Mouse (Mus musculus): ENCODE data around the gene Rhox4d.
"Not testable (repeated sequence)": the region's sequence is repeated elsewhere in the genome, so short reads cannot be mapped to it uniquely, and the experiment has no call there.

Gene Rhox4d

DNA sequence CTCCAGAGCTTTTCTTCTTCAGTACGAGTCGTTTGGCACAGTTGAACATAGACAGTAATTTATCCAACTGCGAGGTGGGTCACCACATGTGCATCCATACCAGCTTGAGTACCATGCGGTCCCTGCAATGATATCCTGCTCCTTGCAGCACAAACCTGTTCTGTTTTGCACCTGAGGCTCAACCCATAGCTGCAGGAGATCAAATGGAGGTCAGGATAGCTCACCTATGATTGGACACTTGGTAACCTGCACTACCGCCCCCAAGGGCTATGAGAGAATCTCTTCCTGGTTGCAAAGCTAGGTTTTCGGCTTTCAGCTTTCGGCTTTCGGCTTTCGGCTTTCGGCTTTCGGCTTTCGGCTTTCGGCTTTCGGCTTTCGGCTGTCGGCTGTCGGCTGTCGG lies at the start of gene Rhox4d:
Gene Rhox4d (plus strand): TSS at position 301 of the 400 bp plus-strand sequence.
- not testable (repeated sequence) for DNase-seq

DNA sequence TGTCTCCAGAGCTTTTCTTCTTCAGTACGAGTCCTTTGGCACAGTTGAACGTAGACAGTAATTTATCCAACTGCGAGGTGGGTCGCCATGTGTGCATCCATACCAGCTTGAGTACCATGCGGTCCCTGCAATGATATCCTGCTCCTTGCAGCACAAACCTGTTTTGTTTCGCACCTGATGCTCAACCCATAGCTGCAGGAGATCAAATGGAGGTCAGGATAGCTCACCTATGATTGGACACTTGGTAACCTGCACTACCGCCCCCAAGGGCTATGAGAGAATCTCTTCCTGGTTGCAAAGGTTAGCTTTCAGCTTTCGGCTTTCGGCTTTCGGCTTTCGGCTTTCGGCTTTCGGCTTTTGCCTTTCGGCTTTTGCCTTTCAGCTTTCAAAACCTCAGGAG lies 34.1 kb upstream of the Rhox4d start, which contains the start of gene Rhox4c:
Gene Rhox4c (plus strand): TSS at position 301 of the 400 bp plus-strand sequence.
- DNase-seq, result not testable (repeated sequence)

- not testable (repeated sequence) for DNase-seq
Observed at GRCm38 (mm10) chrX:37530152-37530551, 16.0 kb downstream of the Rhox4d start, which contains the start of gene Rhox2e. Rhox2e (plus strand) TSS chrX:37530452.

DNA sequence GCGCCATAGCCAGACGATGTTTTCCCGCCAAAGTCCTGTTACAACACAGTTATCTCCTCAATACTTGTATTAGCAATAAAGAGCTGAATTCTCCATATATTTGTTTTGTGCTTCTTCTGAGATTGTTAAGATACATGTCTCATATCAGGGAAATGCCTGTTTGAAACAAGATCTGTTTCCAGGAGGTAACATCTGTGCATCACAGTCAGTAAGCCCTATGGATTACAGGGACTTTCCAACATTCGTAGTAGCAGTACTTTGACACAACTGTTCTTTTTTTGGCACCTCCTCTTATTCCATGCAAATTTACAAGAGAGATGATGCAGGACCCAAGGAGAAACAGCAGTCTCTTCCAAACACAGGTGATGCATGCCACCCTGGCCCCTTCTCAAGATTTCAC lies 27.6 kb downstream of the Rhox4d start, which contains the start of gene Rhox3e:
Gene Rhox3e (plus strand): TSS at position 301 of the 400 bp plus-strand sequence.
- not testable (repeated sequence) for DNase-seq

DNA sequence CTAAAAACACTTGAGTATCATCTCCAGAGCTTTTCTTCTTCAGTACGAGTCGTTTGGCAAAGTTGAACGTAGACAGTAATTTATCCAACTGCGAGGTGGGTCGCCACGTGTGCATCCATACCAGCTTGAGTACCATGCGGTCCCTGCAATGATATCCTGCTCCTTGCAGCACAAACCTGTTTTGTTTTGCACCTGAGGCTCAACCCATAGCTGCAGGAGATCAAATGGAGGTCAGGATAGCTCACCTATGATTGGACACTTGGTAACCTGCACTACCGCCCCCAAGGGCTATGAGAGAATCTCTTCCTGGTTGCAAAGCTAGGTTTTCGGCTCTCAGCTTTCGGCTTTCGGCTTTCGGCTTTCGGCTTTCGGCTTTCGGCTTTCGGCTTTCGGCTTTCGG lies 43.0 kb downstream of the Rhox4d start, which contains the start of gene Rhox4e:
Gene Rhox4e (plus strand): TSS at position 301 of the 400 bp plus-strand sequence.
- DNase-seq, result not testable (repeated sequence)
